Mouse (Mus musculus) testis, adult 2 months (tissue): ENCODE data around the gene Flt4. TPM values are rescaled to one million over a fixed set of nuclear protein-coding genes. Genes with fewer than 3 reads are reported as not detected.

Experiments used
- H3K27ac ChIP-seq: fragments of 200-500 bp; 2 replicates; pipeline ENCODE4 v1.5.1; 2012; ENCODE audit warnings: low read depth, low read length; ENCODE audit not compliant: control insufficient read depth, insufficient read depth
- H3K27me3 ChIP-seq: fragments of 200-500 bp; 2 replicates; pipeline ENCODE4 v1.6.1; 2012; ENCODE audit warnings: mild to moderate bottlenecking, low read length, moderate library complexity; ENCODE audit not compliant: control insufficient read depth, insufficient read depth
- H3K36me3 ChIP-seq: fragments of 200-500 bp; 2 replicates; pipeline ENCODE4 v1.6.1; 2012; ENCODE audit warnings: mild to moderate bottlenecking, low read length; ENCODE audit not compliant: control insufficient read depth, insufficient read depth
- H3K4me1 ChIP-seq: fragments of 200-500 bp; 2 replicates; pipeline ENCODE4 v1.6.1; 2012; ENCODE audit warnings: low read length; ENCODE audit not compliant: control insufficient read depth, insufficient read depth
- H3K4me3 ChIP-seq: fragments of 200-500 bp; 2 replicates; pipeline ENCODE4 v1.5.1; 2012; ENCODE audit warnings: low read depth, mild to moderate bottlenecking, low read length, moderate library complexity, mixed read lengths; ENCODE audit not compliant: control insufficient read depth
- CTCF ChIP-seq: fragments of 200-500 bp; IDR thresholded peaks from 2 replicates; pipeline ENCODE4 v1.5.1; 2012; ENCODE audit warnings: low read depth, mild to moderate bottlenecking, inconsistent platforms, low read length, moderate library complexity; ENCODE audit not compliant: control insufficient read depth, insufficient read depth, insufficient replicate concordance
- POLR2A ChIP-seq: fragments of 200-500 bp; IDR thresholded peaks from 2 replicates; pipeline ENCODE4 v1.6.1; 2012; ENCODE audit warnings: low read depth, mild to moderate bottlenecking, inconsistent platforms, low read length, moderate library complexity; ENCODE audit not compliant: control insufficient read depth
- polyA plus RNA-seq: library from polyadenylated mRNA; depleted of rRNA; stranded (reverse); fragments of >200 nt; gene quantifications from 2 replicates; pipeline ENCODE4 v1.2.3, GENCODE M21; 2012; rRNA removed

The Flt4 gene
- polyA plus RNA-seq, 1 experiment: 4.5 TPM

DNA sequence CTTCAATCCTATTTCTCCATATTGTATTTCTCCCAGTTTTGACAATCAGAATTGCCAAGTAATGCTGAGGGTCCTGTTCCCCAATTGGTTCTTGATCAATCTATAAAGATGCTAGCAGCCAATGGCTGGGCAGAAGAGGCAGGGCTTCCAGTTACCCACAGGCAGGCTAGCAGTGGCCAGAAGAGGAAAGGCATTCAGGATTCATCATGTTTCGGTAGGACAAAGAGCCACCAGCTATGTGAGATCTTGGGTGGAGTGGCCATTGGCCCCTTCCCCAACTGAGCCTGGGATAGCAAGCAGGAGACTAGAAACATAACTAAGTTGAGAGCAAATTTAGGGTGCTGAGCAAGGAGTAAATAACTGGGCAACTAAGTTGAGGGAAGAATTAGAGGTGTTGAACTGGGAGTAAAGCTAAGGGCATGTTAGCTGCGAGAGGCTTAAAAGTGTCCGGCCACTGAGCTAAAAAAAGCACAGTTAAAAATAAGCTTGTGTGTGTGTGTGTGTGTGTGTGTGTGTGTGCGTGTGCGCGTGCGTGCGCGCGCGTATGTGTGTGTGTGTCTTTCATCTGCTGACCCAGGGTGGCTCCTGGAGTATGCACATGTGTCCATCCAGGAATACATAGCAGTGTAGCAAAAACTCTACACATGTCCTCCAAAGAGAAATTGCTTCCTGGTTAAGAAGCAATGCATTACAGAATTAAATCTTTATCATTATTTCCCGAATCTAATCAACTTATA is 75.3 kb downstream of the Flt4 start:
- no peaks in the 10 kb centered on the region for H3K27me3 ChIP-seq
- H3K4me1 ChIP-seq: no peaks in the 10 kb centered on the region
- peaks cover 3% of the 10 kb centered on the region for H3K36me3 ChIP-seq
- no peak overlapping the region for H3K27ac ChIP-seq
- TF ChIP-seq POLR2A: no peak
- TF ChIP-seq CTCF: no peak
- H3K4me3 ChIP-seq: no peak overlapping the region

DNA sequence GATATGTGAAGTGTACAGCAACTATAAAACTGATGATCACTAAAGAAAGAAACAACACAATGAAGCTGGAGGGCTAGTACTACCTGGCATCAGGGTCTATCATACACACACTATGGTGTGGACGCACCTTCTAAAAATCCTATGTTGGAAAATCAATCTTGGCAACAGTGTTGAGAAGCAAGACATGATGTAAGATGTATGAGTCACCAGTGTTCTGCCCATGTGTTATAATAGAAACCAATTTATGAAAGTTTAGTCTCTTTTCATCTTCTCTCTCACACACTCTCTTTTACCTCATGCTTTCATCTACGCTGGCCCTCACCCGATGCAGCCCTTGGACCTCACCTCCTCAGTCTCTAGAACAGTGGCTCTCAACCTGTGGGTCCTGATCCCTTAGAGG is 86.0 kb downstream of the Flt4 start:
- no peak overlapping the region for H3K27ac ChIP-seq
- no peak for TF ChIP-seq CTCF
- no peak for TF ChIP-seq POLR2A

DNA sequence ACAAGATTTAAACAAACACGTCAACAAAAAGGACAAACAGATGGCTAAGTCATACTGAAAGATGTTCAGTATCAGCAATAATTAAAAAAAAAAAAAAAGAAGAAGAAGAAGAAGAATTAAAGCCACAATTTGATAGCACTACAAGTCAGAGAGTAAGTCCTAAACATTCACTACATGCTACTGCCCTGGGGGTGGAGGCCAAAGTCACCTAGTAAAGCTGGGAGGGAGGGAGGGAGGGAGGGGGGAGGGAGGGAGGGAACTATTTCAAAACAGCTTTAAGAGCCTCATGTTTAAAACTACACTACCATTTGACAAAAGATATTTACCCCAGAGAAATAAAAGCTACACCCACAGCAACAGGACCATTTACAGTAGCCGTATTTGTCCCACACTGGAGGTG is 86.6 kb downstream of the Flt4 start:
- no peak overlapping the region for H3K27ac ChIP-seq
- H3K36me3 ChIP-seq: no peaks in the 10 kb centered on the region
- TF ChIP-seq POLR2A: no peak
- TF ChIP-seq CTCF: no peak
- no peaks in the 10 kb centered on the region for H3K27me3 ChIP-seq
- no peaks in the 10 kb centered on the region; the same call in 1 of the 2 replicates for H3K4me1 ChIP-seq
- H3K4me3 ChIP-seq: no peak overlapping the region

More for the DNA sequence above, 86.0 kb downstream of the Flt4 start:
- no peaks in the 10 kb centered on the region for H3K27me3 ChIP-seq
- no peaks in the 10 kb centered on the region; the same call in 1 of the 2 replicates for H3K4me1 ChIP-seq
- no peaks in the 10 kb centered on the region for H3K36me3 ChIP-seq
- no peak overlapping the region for H3K4me3 ChIP-seq

DNA sequence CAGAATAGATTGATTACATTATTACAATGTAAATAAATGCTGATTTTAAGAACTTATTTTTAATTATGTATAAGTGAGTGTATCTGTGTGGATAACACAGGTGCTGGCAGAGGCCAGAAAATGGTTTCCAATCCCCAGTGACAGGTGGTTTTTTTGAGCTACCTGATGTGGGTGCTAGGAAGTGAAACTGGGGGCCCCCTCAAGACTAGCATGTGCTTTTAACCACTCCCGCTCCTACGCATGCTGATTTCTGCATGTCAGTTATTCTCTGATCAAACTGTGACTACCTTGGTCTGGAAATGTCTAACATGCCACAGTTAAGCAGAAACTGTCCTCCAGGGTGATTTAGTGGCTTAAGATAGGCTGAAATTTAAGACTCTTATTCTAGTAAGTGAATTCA is 87.4 kb downstream of the Flt4 start:
- Histone ChIP-seq H3K36me3 (no peaks in the 10 kb centered on the region), H3K4me1 (no peaks in the 10 kb centered on the region; the same call in 1 of the 2 replicates), H3K27me3 (no peaks in the 10 kb centered on the region), H3K27ac (no peak overlapping the region), H3K4me3 (no peak overlapping the region)
- TF ChIP-seq CTCF: no peak
- TF ChIP-seq POLR2A: no peak

DNA sequence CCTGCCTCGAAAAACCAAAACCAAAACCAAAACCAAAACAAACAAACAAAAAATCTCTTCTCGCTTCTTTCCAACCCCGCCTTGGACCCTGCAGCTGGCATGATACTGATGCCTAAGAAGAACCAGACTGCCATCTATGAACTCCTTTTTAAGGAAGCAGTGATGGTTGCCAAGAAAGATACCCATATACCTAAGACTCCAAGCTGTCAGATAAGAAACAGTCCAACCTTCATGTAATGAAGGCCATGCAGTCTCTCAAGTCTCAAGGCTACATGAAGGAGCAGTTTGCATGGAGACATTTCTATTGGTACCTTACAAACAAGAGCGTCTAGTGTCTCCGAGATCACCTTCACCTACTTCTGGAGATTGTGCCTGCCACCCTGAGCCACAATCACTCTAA is 88.7 kb downstream of the Flt4 start:
- Histone ChIP-seq H3K4me1 (no peaks in the 10 kb centered on the region; the same call in 1 of the 2 replicates), H3K27me3 (no peaks in the 10 kb centered on the region), H3K4me3 (no peak overlapping the region), H3K27ac (no peak overlapping the region), H3K36me3 (peaks cover 1% of the 10 kb centered on the region; the same call in 1 of the 2 replicates)
- TF ChIP-seq CTCF (no peak), POLR2A (no peak)

DNA sequence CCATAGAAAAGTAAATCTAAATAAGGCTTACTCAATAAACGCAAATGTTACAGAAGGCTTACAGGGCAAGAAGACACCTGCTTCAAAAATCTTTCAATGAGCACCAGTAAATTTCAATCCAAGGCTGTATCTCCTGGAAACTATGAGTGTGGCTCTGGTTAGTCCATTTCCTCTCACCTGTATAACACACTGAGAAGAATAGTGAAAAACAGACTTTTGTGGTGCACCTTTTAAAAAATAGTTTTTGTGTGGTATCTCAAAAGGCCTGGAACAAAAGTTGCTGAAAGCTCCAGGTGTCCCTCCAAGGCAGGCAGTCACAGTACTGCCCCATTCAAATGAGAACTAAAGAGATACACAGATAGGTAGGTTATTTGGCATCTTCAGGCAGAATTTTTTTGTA is 90.0 kb downstream of the Flt4 start:
- H3K36me3 ChIP-seq: peaks cover 1% of the 10 kb centered on the region; the same call in 1 of the 2 replicates

DNA sequence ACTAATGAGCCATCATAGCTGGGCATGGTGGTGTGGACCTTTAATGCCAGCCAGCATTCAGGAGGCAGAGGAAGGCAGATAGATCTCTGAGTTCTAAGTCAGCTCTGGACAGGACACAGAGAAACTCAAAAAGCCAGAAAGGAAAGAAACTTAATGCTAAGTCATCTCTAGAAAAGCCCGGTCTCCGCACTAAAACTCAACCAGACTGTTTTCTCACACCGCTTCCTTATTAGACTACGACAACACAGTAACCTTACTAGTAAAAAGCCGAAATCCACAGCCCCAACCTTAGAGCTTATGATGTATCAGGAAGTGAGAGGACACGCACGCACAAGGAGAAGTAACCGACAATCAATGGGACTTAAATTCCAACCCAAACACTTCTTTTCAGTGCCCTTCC is 93.0 kb downstream of the Flt4 start:
- H3K27me3 ChIP-seq: no peaks in the 10 kb centered on the region
- H3K4me3 ChIP-seq: no peak overlapping the region
- H3K27ac ChIP-seq: no peak overlapping the region
- H3K36me3 ChIP-seq: peaks cover 1% of the 10 kb centered on the region
- TF ChIP-seq CTCF: no peak
- no peak for TF ChIP-seq POLR2A
- no peaks in the 10 kb centered on the region for H3K4me1 ChIP-seq

More for the DNA sequence above, 90.0 kb downstream of the Flt4 start:
- no peaks in the 10 kb centered on the region; the same call in 1 of the 2 replicates for H3K4me1 ChIP-seq
- TF ChIP-seq CTCF (no peak), POLR2A (no peak)
- no peaks in the 10 kb centered on the region for H3K27me3 ChIP-seq
- H3K4me3 ChIP-seq: no peak overlapping the region
- no peak overlapping the region for H3K27ac ChIP-seq

Other genes starting within 250 kb of the Flt4 start
- gene Olfr1389, start 186.2 kb upstream of the Flt4 start, polyA plus RNA-seq: 0.16 and 0.21 TPM in 2 replicates
- gene Olfr1388, start 172.6 kb upstream of the Flt4 start, polyA plus RNA-seq: 0.19 TPM in 1 of 2 replicates, not detected in the other
- gene Olfr1387, start 153.9 kb upstream of the Flt4 start, polyA plus RNA-seq: not detected in 2 replicates
- not detected in 2 replicates for gene Olfr1386, start 144.2 kb upstream of the Flt4 start, polyA plus RNA-seq
- not detected in 2 replicates for gene Olfr1385, start 120.2 kb upstream of the Flt4 start, polyA plus RNA-seq
- not detected in 2 replicates for gene Olfr1384, start 102.5 kb upstream of the Flt4 start, polyA plus RNA-seq
- not detected in 2 replicates for gene Olfr1383, start 89.6 kb upstream of the Flt4 start, polyA plus RNA-seq
- 0.16 TPM in 1 of 2 replicates, not detected in the other for gene Olfr1382, start 81.0 kb upstream of the Flt4 start, polyA plus RNA-seq
- gene Olfr1381, start 65.8 kb upstream of the Flt4 start, polyA plus RNA-seq: not detected in 2 replicates
- gene Olfr1380, start 52.4 kb upstream of the Flt4 start, polyA plus RNA-seq: not detected in 2 replicates
- 0.38 TPM in 1 of 2 replicates, not detected in the other for gene Scgb3a1, start 54.3 kb downstream of the Flt4 start, polyA plus RNA-seq
- 12.5 and 18.1 TPM in 2 replicates for gene Cnot6, start 103.5 kb downstream of the Flt4 start, polyA plus RNA-seq
- gene Gfpt2, start 184.9 kb downstream of the Flt4 start, polyA plus RNA-seq: 2.3 TPM in 2 replicates
- 30.5 and 33.2 TPM in 2 replicates for gene Mapk9, start 237.5 kb downstream of the Flt4 start, polyA plus RNA-seq